Mouse (Mus musculus) urinary bladder, postnatal 4 days (tissue): ENCODE data around the gene Amotl1.
"Not testable (repeated sequence)": the region's sequence is repeated elsewhere in the genome, so short reads cannot be mapped to it uniquely, and the experiment has no call there.

ENCODE experiments used
- DNase-seq, 2 experiments: peaks; one replicate each; pipeline ENCODE4 v3.0.0; 2021 to 2022; ENCODE audit warnings: low spot score in 2 of 2

Gene Amotl1

DNA sequence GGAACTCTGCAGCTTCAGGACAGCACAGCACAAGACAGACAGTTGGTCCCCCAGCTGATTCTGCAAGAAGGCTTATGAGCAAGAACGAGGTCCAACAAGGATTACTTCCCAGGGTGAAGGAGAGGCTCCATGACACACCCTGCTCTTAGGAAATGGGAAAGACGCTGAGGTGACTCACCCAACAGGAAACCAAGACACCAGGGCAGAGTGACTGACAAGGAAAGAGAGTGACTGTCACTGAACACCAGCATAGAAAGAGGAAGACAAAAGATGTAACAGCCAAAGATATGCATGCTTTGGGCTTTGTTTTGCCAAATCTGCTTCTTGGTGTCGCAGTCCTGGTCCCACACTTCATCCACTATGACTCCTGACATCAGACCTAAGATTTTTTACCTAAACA, 40.5 kb downstream of the Amotl1 start:
- no peak for DNase-seq

DNA sequence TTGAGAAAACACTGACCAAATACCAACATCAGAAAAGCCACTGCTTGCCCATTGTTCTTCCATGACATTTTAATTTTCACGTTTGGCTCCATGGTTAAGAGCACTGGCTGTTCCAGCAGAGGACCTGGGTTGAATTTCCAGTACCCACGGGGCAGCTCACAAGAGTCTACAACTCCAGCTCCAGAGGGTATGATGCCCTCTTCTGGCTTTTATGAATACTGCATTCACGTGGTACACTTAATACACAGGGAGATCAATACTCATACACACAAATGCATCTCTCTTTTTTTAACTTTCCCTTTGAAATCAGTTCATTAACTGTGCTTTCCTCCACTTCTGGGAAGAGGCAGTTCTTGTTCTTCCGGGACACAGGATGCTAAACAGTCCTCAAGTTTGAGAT, 41.4 kb downstream of the Amotl1 start:
- DNase-seq: no peak

DNA sequence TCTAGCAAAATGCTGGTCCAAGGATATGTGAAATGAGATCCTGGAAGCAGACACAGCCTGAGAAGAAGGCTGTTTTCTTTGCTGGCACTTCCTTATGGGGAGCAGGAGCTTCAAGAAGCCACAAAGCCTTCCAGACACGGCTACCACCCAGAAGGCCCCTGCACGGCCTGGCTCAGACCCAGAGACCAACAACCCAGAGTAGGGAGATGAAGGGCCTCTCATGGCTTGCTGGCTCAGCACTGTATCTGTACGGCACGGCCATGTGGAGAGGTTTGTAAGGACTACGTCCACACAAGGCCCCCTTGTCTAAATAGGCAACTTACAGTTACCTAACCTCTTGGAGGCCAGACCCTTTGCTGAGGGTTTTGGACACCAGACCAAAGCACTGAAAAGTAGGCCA, 45.1 kb downstream of the Amotl1 start:
- DNase-seq: no peak

DNA sequence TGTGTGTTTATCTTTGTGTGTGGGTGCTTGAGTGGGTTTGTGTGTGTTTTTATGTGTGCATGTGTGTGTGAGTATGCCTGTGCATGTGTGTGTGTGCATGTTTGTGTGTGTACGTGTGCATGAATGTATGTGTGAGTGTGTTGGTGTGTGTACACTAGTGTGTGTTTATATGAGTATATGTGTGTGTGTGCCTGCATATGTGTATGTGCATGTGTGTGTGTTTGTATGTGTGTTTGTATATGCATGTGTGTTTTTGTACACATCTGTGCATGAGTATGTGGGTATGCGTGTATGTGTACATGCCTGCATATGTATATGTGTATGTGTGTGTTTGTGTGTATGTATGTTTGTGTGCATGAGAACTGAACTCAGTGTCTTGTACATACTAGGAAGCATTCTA, 46.7 kb downstream of the Amotl1 start:
- DNase-seq: no peak

DNA sequence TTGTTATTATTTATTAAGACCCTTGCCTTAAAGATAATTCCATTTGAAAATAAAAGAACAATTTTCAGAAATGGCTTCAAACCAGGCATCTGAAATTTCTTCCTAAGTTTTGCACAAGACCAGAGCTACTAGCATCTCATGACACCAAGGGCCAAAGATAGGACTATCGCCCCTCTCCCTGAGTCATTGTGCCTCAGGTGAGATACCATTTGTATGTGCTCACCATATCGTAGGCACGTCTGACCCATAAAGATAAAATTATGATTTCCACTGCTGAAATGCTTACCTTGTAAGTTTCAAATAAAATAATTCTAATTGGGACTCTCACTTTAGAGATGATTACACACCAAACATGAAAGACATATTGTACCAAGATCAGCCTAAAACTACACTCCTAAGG, 47.4 kb downstream of the Amotl1 start:
- DNase-seq: no peak

DNA sequence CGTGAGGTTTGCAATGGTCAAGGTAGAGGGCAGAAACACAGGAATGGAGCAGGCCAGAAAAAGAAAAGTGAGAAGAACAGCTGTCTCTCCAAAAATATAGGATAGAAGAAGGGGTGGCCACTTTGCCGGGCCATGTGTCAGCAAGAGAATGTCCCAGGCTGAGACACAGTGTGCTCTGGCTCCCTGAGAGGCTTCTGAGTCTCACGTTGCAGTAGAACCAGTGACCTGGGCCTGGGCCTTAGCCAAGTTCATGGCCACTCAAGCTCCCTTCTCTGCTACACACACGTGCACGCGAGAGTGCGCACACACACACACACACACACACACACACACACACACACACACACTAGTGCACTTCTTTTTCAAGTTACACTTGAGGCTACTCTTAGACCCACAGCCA, 48.0 kb downstream of the Amotl1 start:
- DNase-seq: no peak

DNA sequence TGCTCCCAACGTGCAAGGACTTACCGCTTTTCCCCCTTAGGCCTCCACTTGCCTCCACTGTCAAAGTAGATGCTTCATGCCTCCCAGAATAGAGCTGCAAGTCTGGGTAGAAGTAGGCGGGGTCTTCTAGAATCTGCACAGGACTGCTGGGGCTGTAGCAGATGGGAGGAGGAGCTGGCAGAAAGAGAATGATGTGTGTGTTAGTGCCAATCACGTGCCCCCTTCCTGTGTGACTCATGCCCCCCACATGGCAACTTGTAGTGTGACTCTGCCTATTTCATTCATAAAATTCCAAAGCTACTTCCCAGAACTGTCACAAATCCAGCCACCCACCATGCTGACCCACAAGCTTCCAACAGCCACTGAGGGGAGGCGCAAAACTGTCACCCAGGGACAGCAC, 48.4 kb downstream of the Amotl1 start:
- DNase-seq: no peak

DNA sequence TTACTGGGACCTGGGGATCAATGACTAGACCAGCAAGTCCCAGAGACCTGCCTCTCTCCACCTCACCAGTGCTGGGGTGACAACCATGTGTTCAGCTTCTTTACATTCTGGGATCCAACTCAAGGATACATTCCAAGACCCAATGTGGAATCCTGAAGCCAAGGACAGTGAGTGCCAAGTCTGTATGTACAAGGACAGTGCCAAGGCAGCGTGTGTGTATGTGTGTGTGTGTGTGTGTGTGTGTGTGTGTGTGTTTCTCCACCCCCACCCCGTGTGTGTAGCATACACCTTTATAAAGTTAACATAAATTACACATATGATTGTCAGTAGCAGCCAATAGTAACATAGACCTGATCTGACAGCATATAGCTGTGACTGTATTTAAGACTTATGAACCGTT, 49.0 kb downstream of the Amotl1 start:
- no peak for DNase-seq

DNA sequence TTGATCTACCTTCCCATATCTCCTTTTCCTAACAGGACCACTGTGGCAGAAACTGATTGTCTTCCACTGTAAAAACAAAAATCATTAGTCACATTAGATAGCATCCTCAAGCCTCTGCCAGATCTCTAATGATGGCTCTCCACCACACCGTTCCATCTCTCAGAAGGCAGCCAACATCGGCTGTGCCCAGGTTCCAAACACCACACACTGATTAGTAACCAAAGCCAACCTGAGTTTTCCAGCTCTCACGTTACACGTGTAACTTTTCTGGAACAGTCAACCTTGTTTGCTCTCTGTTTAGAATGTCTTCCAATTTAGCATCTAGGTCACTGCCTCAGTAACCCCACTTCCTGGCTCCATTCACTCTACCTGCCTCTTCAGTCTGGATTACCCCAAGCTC, 51.0 kb downstream of the Amotl1 start:
- no peak for DNase-seq

DNA sequence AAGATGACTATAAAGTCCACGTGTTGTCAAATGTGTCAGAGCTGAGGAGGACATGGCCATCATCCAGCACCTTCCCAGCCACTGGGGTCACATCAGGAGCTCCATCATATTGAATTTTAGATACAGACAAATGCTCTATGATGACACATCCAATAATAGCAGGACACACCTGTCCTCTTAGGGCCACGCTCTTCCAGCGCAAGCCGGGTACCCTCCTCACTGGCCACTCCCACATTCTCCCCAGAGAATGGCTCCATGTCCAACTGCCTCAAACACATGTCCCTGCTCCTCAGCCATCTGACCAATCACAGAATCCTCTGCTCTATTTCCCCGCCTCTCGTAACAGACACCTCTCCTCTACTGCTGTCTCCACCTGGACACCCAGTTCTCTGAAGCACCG, 54.2 kb downstream of the Amotl1 start:
- DNase-seq: no peak

DNA sequence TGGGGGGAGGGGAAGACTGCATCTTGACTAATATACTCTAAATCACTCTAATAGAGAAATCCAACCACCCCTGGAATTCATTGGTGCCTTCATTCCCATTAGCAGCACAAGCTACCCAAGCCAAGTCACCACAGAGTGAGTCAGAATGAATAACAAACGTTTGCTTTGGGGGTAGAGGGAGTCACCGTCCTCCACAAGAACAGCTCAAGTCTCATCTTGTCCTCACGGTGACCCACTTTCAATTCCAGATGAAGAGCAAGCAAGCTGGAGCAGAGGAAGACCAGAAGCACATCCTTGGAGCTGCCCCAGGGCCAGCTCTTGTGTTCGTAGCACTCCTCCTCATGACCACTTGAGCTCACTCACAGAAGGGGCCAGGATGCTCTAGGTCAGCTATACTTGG, 56.2 kb downstream of the Amotl1 start:
- no peak for DNase-seq

DNA sequence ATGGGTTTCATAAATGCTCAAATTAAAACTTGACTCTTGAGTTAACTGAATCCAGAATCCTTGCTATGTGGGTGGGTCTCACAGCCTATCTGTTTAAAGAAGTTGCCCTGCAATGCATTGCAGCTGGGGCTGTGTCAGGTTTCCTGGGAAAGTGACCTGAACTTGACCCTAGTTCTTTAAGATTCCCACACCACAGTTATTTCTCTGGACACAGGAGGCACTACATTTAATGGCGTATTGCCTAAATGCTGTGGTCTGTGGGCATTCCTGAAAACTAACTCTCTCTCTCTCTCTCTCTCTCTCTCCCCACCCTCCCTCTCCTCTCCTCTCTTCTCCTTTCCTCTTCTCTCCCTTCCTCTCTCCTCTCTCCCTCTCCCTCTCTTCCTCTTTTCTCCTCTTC, 59.2 kb downstream of the Amotl1 start:
- no peak for DNase-seq

DNA sequence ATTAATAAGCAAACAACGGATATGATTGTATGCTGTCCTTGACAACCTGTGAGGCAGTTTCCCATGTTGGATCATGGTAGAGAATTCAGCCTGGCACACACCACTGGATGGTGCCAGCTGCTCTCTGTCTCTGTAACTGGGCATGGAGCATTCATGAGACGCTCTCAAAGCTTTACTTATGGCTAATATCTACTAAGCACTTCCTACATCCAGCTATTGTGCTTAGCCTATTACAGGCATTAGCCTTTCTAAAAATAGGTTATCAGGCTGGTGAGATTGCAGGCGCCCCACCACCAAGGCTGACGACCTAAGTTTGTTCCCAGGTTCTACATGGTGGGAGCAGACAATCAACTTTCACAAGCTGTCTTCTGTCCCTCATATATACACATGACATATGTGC, 65.9 kb downstream of the Amotl1 start:
- DNase-seq: no peak

DNA sequence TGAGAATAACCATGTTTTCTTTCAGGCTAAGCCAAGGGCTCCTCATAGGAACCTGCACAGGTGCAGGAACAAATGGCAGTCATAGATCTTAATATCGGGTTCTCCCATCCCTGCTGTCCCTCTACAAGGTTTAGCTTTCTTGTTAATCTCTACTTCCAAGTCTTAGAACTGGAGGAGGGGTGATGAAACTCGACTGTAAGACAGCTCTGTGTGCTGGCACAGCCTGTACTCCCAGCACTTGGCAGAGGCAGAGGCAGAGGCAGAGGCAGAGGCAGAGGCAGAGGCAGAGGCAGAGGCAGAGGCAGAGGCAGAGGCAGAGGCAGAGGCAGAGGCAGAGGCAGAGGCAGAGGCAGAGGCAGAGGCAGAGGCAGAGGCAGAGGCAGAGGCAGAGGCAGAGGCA, 68.5 kb downstream of the Amotl1 start:
- not testable (repeated sequence) for DNase-seq

DNA sequence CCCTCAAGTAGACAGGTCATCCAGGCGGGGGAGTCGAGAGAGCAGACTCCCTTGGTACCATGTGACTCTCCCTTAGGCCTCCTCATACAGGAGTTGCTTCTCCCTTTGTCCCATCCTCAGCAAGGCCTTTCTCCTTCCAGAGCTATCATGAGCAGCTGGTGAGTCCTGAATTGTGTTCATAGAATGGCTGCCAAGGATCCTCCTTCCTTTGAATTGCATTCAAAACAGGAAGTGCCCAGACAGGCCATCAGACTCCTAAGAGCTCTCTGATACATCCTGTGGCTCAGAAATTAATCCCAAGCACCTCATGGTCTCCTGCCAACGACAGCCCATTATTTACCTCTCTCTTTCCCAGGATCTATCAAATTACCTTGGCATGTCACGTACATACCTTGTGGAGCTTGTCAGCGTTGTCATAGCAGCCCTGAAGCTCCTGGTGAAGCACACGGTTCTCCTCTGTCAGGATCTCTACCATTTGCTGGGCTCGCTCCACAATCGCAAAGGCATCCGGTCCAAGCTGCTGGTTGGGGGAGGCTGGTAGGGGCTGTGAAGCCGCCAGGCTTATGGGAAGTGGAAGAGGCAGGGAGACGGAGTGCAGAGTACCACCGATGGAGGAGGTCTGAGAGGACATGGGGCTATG, 70.0 kb downstream of the Amotl1 start:
- no peak for DNase-seq

DNA sequence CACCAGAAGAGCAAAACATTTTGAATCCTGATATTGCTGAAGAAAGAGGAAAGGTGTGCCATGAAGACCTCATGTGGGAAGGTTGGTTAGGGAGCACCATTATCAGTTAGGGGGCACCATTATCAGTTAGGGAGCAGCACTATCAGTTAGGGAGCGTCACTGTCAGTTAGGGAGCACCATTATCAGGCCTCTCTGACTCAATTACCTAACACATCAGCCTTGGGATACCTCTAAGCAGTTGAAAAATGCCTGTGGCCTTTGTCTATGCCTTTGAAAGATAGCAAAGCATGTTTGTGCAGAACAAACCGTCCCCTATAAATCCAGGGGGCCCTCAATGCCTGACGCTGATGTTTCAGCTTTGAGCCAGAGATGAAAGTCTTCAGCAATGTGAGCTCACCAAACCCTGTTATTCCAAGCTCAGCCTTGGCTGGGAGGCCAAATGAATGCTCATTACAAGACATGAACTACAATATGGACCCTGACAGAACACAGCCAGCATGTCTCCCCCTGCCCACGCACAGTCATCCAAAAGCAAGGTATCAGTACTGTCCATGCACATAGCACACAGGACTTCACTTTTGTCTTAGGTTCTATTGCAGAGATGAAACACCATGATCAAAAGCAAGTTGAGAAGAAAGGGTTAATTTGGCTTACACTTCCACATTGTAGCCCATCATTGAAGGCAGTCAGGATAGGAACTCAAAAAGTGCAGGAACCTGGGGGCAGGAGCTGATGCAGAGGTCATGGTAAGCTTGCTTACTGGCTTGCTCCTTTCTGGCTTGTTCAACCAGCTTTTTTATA, 75.5 kb downstream of the Amotl1 start:
- no peak for DNase-seq

DNA sequence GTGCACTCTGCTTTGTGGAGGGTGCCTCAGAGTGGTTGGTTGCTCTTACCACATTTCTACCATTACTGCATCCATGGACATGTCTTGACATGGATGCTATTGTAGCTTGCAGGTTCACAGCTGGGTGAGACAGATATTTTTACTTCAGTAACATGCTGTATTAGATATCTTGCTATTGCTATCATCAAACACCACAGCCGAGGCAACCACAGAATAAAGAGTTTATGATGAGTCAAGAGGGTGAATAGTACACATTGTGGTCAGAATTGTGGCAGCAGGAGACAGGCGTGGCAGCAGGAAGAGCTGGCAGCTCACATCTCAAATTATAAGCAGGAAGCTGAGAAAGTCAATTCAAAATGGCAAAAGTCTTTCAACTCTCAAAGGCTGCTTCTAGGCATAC, 76.4 kb downstream of the Amotl1 start:
- no peak for DNase-seq

DNA sequence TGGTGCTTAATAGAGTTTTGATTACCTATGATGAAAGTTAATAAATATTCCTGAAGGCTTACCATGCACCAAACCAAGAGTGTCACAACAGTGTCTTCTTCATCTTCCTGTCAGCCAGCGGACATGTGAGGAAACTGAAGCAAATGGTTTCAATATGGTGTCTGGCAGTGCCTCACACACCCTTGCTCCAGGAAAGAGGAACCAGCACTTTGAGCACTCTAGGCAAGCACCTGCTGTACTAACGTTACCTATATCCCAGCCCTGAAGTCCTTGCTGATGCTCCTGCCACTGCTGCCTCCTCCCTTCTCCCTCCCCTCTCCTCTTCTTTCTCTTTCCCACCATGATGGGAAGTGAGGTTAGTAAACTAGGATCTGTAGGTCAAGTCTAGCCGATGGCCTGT, 80.4 kb downstream of the Amotl1 start:
- DNase-seq: no peak

DNA sequence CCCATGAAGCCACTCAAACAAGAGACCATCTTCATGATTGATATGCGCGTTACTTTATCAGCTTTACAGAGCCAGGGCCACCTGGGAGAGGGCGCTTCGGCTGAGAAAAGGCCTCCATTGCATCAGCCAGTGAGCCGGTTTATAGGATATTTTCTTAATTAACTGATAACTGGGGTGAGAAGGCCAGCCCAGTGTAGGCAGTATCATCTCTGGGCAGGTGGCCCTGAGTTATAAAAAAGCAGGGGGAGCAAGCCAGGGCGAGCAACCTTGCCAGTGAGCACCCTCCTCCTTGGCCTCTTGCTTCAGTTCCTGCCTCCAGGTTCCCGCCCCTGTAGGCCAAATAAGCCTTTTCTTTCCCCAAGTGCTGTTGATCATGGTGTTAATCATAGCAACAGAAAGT, 81.5 kb downstream of the Amotl1 start:
- no peak for DNase-seq

DNA sequence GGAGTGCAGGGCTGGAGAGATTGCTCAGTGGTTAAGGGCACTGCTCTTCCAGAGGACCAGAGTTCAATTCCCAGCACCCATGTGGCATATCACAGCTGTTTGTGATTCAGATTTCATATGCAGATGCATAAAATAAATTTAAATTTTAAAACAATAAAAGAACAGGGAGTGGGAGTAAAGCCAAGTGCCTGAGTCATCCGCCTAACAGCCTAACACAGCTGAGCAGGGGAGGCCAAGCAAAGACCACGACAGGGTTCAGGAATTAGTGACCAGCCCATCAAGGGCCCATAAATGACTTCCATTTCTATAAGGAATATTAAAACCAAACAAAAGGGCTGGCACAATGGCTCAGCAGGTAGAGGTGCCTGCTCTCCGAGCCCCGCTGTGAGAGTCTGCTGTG, 84.3 kb downstream of the Amotl1 start:
- DNase-seq: no peak

DNA sequence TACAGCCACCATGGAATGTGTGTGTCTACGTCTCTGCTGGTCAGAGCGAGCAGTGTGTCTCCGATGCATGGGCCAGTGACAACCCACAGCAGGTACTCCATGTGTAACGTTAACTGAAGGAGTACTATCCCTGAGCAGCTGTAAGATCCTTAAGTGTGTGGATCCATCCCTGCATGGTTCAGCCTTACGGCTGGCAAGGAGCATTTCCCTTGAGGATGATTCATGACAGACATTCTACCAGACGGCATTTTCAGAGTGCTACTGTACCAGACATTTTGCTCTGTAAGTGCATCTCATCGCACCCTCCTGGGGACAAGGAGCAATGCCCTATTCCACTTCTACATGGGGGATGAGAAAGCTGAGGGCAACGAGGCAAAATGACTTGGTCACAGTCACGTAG, 84.9 kb downstream of the Amotl1 start:
- DNase-seq: no peak

DNA sequence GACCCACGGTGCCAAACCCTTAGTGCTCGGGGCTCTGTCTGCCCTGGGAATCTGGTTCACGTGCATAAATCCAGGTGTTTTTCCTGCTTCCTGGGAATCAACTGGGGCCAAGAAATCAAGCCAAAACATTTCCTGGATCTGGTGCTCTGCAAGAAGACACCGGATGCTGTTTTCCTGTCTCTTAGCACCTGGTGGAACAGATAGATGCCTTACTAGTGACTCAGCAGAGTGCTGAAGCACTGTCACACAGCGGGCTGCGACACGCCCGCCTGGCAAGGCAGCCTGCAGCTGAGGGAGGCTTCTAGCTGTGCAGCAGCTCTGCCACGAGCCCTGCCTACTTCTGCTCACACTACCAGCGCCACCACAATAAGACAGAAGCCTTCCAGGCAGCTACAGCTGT, 85.4 kb downstream of the Amotl1 start:
- DNase-seq: no peak

DNA sequence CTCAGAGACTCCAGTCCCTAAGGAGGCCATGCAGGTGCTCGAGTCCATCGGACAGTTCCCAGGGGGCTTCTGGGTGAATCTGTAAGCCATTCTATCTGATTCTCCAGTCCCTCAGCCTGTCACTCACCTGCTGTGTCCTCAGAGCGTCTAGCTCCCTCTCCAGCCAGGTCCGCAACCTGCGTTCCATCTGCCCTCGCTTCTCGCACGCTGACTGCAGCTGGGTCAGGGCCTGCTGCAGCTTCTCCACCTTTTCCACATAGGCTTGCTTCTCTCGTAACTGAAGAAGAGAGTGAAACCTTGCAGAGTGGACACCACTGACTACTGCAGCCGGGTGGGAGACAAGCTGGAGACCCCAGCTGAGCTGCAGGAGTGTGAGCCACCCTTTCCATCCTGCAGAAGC, 86.5 kb downstream of the Amotl1 start:
- no peak for DNase-seq

DNA sequence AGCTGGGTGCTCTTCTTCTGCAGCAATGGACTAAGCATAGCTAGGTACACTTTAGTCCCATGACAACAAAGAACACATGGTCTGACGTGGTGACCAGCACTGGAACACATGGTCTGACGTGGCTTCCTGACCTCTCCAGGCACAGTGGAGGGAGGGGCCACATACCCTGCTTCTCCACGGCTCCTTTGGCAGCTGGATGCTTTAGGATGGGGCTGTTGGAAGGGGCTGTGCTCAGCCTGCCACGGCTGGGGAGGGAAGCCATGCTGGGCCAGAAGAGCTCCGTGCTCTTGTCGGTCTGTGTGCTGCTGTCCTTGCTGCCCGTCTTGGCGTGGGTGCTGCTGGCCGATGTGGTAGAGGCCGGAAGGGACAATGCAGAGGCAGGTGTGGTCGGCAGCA, 96.5 kb downstream of the Amotl1 start:
- DNase-seq: no peak
